Mouse (Mus musculus): ENCODE measurements around the gene Mrpl34.

DNA sequence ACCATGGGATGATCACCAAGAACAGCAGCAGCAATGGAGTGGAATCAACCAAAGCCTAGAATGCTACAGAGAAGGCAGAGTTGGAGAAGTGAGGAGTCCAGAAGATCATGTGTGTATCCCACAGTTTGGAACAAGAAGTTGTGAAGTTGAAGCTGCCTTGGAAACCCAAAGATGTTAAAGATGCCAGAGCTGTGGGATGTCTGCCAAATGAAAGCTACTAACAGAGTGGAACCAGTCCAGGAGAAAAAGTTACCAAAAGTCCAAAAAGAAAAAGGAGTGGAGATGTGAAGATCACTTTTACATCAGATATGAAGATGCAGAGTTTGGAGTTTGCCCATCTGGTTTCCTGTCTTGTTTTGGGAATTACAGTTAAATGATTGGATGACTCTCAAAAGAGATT, 42.6 kb upstream of the Mrpl34 start:
- TF ChIP-seq ZNF384 (IDR thresholded peaks at IDR 0.05; ENCODE audit: low read depth, low read length) (no peak), ZC3H11A (IDR thresholded peaks at IDR 0.05; ENCODE audit: borderline replicate concordance, low read depth, low read length) (no peak), HCFC1 (IDR thresholded peaks at IDR 0.05; ENCODE audit: borderline replicate concordance, insufficient read depth, low read length) (no peak)

Data from ES-E14 (cell line).